Mouse (Mus musculus) adrenal gland, adult 8-10 months (tissue): ENCODE data around the gene Hist2h2ab. TPM values are rescaled to one million over a fixed set of nuclear protein-coding genes. Genes with fewer than 3 reads are reported as not detected.
"Not testable (repeated sequence)": the region's sequence is repeated elsewhere in the genome, so short reads cannot be mapped to it uniquely, and the experiment has no call there.

Source experiments
- DNase-seq: peaks from one replicate; pipeline ENCODE4 v3.0.0; 2022
- total RNA-seq, 4 experiments: library from RNA; stranded (reverse); gene quantifications; 2 replicates each; pipeline ENCODE4 v1.2.4; 2022

Hist2h2ab gene
- total RNA-seq, 4 experiments from 2014 or later = 4.8 to 9.2 (median 9.0) TPM

DNA sequence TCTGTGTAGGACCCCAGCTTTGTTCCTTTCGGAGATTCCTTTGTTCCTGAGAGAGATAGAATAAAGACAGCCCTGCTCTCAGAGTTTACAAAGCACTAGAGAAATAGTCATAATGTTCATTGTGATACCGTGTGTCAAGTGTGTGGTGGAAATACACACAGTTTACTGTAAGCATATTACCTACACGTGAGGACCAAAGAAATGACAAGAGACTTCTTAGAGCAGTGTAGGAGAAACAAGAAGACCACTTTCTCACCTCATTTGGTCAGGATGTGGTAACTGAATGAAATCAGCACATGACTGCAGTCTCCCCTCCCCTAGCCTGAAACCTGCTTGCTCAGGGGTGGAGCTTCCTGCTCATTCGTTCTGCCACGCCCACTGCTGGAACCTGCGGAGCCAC lies 21.5 kb upstream of the Hist2h2ab start:
- DNase-seq = no peak

DNA sequence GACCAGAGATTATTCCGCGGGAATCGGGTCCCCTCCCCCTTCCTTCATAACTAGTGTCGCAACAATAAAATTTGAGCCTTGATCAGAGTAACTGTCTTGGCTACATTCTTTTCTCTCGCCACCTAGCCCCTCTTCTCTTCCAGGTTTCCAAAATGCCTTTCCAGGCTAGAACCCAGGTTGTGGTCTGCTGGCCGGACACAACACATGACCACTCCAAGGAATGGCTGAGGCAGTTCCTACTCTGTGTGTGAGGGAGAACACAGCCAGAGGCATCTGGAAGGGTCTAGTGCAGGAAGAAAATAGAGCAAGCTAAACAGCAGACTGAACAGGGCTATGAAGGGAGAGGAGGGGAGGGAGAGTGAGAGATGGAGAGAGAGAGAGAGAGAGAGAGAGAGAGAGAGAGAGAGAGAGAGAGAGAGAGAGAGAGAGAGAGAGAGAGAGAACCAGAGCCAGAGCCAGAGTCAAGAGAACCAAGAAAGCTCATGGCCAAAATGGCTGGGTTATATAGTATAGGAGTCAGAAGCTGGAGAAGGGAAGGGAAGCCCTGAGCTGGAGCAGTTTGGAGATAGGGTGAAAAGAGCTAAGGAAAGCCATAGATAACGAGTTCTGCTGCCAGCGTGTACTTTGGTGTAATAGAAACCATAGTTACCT lies 20.9 kb upstream of the Hist2h2ab start:
- not testable (repeated sequence) for DNase-seq

DNA sequence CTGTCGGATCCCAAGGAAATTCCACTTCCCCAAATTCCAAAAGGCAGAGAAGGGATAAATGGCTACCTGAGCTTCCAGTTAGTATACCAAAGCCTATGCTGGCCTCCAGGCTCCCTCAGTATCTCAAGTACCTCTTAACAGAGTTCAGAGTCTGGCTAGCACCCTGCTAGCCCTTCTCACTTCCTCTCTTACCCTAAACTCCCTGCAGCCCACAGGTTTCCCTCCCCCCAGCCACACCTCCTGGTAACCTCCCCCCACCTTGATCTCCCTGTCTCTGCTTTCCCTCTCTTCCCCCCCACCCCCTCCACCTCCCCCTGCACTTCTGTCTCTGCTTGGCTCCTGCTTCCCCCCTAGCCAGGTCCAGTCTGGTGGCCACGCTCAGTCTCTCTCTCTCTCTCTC lies 19.9 kb upstream of the Hist2h2ab start:
- DNase-seq = no peak

DNA sequence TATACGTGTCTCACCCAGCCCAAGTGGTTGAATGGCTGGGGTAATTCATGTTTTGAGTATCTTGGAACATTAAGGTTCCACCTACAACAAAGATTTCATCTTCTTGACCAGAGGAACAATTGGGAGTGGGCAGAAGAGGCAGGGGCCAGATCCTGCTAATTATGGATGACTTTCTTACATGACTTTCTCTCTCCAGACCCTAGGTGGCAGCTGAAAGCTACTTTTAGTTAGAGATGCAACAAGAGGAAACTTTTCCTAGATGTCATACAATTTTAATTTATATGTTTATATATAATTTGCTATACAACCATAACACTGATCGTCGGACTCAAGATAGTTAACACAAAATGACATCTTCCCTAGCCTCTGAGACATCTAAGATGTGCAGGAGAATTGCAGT lies 11.8 kb upstream of the Hist2h2ab start:
- no peak for DNase-seq

DNA sequence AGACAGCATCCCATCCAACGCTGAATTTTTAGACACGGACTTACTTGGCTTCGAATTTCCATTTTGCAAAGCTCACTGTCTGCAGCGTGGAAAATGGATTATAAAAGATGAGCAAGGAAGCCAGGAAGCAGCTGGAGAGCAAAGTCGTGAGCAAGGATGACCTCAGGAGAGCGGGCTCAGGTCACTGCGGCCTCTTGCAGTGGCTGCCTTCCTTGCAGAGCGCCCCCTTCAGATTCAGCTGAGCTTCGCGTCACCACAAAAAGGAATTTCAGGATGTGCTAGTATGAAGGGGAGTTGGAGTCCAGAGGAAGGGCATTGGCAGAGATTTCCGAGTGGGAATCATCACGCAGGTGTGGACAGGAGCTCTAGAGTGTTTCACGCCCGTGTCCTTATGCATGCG lies 10.4 kb upstream of the Hist2h2ab start:
- DNase-seq = no peak

DNA sequence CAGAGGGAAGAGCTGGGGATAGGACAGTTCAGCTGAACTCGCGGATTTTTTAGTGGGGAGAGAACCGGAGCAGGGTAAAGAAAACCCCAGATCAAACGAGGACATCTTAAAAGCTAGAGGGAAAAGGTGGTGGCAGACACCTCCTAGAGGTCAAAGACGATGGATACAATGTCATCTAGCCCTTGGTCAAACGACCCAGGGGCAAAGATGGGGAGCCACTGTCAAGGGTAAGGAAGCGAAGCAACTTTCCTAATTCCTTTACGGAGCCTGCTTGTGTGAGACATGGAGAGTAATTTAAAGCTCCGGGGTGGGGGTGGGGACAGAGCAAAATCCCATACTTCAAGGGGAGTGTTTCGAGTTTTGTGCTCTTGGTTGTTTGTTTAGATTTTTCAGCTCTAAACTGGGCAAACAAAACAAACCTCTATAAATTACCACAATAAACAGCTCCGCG lies 449 bp upstream of the Hist2h2ab start:
- no peak for DNase-seq

DNA sequence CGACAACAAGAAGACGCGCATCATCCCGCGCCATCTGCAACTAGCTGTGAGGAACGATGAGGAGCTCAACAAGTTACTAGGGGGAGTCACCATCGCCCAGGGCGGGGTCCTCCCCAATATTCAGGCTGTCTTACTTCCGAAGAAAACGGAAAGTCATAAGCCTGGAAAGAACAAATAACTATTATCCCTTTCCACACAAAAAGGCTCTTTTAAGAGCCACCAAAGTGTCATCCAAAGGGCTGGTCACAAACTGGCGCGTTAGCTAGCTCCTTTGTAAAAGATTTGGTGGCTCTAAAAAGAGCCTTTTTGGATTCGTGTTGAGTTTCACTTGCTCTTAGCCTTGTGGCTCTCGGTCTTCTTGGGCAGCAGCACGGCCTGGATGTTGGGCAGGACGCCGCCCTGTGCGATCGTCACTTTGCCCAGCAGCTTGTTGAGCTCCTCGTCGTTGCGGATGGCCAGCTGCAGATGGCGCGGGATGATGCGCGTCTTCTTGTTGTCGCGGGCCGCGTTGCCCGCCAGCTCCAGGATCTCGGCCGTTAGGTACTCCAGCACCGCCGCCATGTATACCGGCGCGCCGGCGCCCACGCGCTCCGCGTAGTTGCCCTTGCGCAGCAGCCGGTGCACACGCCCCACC lies 583 bp downstream of the Hist2h2ab start:
- not testable (repeated sequence) for DNase-seq

DNA sequence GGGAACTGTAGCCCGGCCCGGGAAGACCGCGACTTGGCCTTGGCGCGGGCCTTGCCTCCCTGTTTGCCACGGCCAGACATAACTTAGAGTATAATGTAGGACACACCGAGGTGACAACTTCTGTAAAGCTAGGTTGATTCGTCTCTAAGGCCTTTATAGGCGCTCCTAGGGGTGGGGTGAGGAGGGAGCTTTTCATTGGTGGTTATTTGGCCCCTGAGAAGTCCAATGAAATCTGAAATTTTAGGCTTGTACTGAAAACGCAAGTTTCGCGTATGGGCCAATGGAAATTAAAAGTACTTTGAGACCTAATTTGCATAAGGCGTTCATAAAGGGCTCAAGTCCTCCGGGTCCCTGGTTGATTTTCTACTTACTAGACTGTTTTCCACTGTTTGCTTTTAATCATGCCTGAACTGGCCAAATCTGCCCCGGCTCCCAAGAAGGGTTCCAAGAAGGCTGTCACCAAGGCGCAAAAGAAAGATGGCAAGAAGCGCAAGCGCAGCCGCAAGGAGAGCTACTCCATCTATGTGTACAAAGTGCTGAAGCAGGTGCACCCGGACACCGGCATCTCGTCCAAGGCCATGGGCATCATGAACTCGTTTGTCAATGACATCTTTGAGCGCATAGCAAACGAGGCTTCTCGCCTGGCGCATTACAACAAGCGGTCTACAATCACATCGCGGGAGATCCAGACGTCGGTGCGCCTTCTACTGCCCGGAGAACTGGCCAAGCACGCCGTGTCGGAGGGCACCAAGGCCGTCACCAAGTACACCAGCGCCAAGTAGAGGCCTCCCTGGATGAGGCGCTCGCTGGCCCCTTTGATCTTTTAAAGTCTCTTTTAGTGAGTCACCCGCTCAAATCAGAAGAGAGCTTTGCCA lies 1.3 kb downstream of the Hist2h2ab start, which contains the start of the genes Hist2h2ac and Hist2h2be:
Gene Hist2h2ac (minus strand): TSS at position 116 of the 875 bp plus-strand sequence.
Gene Hist2h2be (plus strand): TSS at position 355 of the 875 bp plus-strand sequence.
- DNase-seq = peak; percentile 92

DNA sequence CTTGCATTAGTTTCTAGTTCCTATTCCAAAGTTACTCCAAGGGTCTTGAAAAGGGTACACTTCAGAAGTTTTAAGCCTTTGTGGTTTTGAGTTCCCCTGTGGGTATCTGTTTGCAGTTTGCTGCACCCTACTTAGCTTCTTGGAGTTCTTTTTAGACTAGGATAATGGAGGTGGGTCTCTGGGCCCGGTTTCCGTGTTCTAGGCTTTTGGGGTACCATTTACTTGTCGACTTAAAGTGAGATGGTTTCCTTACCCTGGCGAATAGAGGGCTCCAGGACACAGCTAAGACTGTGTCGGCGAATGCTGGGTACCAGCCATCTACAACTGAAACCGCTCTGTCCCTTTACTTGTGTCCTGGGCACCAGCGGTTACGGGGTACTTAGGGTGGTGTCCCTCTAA lies 2.0 kb downstream of the Hist2h2ab start:
- DNase-seq = no peak

DNA sequence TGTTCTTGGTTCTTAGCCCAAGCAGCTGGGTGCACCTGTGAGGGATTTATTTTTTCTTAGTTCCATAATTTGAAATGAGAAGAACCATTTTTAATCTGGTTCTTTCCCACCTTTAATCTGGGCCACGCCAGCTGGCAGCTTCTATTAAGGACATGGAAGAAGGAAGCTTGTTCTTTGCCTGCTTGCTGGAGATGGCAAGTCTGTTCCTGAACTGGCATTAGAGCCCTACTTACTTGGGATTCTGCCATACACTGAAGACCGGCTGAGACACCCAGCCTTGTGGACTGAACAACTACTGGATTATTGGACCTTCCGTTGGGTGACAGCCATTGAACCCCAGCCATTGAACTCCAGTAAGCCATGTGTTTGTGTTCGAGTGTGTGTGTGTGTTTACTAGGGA lies 3.1 kb downstream of the Hist2h2ab start:
- no peak for DNase-seq

DNA sequence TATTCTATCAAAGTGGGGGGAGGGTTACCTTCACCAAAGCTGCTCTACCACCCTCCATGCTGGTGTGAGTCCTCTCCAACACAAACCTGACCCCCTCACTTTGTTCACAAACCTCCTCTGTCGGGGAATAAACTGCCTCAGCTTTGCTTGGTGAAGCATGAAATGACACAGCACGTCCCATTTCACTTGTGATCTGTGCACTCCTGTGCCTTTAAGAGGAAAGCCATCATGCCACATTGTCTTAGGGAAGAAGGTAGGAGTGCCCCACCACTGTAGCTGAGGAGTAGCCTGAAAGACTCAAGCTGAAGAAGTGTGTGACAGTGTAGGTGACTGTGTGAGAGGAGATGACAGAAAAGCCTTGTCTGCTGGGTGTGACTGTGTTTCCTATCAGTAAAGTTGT lies 5.8 kb downstream of the Hist2h2ab start:
- DNase-seq = no peak

DNA sequence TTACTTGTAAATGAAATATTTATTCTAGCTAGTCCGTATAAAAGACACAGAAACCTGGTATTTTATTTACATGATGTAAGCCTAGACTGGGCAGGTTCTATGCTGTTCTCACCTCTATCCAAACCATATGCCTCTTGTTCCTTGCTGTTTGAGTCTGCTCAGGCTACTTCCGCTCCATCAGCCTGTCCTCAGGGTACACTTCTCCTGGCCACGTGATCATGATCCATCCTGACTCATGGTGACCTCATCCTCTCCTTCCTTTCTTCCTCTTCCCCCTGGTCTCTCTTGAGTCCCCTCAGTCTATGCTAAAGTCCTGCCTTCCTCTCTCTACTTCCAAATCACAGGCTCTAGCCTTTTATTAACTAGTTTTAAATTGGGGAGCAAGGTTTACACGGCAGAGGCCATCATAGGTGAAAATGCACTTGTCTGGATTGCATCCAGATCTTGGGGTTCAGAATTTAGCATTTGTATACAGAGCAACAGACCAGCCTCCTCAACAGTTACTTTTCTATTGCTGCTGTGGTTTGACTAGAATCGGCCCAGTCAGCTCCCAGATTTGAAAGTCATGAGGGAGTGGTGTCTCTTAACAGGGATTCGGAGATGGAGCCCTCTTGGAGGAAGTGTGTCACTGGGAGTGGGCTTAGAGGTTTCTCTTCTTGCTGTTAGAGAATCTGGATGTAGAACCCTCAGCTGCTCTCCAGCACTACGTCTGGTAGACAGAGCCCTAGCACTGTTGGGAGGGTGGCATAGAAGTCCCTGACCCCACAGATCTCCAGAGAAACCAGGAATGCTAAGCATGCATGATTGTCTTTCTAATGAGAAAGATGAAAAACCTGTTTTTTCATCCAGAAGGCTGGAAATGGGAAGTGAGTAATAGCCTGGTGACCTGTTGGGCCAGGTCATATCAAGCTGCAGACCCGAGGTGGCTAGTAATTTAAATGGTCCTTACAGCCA lies 7.3 kb downstream of the Hist2h2ab start:
- DNase-seq = no peak

DNA sequence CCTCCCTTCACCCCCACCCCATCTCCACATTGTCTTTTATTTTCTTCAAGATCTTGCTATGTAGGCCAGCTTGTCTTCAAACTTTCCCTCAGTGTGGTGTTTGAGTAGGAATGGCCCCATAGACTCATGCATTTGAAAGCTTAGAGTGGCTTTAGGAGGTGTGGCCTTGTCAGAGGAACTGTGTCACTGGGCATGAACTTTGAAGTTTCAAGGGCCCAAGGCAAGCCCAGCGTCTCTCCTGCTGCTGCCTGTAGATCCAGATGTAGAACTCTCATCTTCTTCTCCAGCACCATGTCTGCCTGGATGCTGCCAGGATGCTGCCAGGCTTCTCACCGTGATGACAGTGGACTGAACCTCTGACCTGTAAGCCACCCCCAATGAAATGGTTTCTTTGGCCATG lies 9.2 kb downstream of the Hist2h2ab start:
- DNase-seq = no peak

DNA sequence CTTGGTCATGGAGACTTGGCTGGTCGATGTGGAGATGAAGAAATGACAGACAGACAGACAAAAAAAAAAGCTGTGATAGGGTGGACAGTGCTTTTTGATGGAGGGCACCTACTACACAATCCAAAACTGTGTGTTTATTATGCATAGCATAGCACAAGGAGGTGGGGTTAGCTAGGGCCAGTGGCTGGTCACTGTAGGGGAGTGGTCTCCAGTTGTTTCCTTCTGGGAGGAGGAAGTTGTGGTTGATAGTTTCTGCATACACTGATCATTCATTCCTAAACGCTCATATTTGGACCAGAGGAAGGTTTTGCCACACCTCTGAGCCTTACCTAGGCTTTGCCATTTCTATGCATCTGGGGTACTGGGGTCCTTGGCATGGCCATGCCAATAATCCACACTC lies 10.7 kb downstream of the Hist2h2ab start:
- no peak for DNase-seq

DNA sequence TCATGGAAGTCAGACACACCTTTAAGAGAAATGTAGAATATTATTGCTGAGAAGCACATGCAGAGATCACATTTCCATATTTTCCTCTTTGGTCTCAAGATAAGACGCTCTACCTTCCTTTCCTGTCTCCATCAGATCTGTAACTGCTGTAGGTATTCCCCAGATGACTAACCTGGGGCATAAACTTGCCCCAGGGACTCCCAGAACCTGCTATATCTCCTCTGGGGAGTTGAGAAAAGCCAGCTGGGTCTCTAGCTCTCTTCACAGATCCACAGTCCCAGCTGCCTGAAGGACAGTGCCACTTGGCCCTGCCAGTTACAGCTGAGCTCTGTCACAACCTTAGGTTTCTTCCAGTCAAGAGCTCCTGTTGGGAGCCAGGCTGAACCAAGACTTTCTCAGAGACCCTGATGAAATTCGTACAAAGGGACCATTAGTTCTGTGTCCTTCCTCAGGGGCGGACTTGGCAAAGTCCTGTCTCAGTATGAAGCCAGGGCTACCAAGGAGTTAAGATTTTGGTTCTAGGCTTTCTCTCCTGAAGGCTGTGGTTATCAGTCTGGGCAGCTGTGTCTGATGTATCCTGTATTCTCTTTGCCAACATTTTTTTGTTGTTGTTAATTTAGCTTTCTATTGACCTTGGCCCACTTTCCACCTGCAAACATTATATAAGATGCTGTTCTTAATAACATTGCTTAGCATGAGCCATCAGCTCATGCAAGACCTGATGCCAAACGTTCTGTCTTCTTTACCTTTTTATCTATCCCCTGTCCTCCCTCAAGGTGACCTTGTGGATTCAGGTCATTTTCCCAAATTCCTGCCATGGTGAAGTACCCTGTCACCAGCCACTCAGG lies 11.5 kb downstream of the Hist2h2ab start:
- DNase-seq = no peak

DNA sequence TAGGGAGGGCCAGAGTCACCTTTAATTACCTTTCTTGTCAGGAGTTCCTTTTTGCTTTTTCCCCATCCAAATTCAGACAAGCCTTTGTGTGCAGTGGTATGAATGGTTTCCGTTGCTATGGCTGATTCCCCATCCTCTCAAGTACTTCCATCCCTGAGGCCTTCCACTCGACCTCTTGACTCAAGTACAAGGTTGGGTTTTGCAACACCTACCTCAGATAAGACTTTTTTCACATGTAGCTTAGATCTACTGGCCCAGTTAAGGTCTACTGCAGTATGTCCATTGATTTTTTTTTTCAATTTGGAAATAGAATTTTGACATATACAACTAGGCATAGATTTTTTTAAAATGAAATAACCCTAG lies 12.1 kb downstream of the Hist2h2ab start:
- no peak for DNase-seq

DNA sequence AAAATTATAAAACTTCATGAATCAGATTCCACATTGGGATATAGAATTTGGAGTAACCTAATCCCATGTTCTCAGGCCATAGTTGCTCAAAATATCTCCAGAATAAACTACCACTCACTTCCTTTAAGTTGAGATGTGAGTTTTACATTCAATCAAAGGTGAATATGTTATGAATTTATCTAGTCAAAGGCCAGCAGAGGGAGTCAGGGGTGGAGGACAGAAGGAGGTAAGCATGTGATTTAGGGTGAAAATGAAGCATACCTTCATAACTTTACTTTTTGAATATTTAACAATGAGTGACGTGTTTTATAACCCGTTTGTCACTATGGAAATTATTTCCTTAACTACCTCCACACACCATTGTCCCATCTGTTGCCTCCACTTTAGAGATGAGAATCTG lies 15.2 kb downstream of the Hist2h2ab start:
- no peak for DNase-seq

DNA sequence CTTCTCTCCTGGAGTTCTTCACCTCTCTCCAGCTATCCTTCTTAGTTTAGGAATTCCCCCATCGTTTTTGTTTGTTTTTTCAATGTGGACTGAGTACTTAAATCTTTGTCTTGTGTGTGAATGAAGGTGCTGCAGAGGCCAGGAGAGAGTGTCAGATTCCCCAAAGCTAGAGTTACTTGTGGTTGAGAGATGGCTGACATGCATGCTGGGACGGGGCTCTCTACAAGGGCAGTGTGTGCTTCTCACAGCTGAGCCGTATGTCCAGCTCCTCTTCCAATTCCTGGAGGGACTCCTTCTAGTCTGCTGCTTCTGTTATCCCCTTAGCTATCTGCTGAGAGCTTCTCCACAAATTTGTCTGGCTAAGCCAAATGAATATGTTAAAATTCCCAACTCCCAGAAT lies 16.2 kb downstream of the Hist2h2ab start:
- DNase-seq = no peak

DNA sequence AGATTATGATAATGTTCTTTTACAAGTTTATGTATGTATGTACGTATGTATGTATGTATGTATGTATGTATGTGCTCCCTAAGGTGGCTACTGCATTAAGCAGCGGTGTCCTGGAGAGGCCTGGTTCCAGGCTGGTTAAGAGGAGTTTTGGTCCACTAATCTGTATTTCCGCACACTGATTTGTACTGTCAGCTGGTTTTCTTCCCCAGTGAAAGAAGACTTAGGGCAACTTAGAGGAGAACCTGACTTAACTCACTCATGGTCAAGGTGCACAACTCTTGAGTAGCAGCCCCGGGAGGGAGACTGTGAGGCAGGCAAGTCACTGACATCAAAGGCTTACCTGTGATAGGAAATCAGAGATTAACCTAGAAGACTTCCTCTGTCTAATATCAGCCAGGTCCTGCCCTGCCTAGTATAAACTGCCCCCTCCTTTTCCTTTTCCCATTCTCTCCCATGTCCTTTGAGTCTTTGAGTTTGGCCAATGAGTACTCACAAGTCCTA lies 17.2 kb downstream of the Hist2h2ab start:
- DNase-seq = no peak

DNA sequence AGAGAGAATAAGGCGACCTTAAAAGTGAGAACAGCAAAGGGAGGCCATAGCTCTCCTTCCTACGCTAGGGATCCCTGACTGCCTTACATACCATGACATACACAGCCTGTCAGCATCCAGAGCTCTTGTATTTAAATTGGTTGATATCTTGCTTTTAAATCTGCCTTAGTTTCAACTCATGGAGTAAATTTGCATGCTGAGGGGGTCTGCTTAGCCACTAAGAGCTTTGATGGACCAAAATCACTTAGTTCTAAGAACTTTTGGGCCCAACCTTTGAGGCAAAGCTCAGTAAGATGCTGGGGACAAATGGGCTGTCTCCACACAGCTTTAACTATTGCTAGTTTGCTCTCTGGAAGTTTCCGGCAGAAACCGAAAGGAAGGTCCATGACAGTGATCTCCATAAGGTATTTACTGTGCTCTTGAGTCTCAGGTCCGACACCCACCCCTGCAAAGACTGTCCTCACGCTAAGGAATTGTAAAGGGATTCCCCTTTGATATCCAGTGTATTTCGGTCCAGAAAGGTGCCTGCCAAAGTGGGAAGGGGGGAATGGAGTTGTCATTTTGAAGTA lies 17.8 kb downstream of the Hist2h2ab start:
- no peak for DNase-seq
